Mouse (Mus musculus) CH12.LX (cell line): ENCODE data around the gene Sfxn3. TPM values are rescaled to one million over a fixed set of nuclear protein-coding genes. Genes with fewer than 3 reads are reported as not detected.
"Not testable (repeated sequence)": the region's sequence is repeated elsewhere in the genome, so short reads cannot be mapped to it uniquely, and the experiment has no call there.

Experiments used
- DNase-seq: peaks from one replicate; pipeline ENCODE4 v3.0.0-alpha.2; 2013; ENCODE audit errors: extremely low read depth
- H3K27ac ChIP-seq: 2 replicates; pipeline ENCODE4 v1.5.1; 2012; ENCODE audit warnings: low read depth, mild to moderate bottlenecking, control low read depth, moderate library complexity; ENCODE audit not compliant: insufficient read depth
- H3K27me3 ChIP-seq: replicated peaks from 2 replicates; pipeline ENCODE3; 2012; ENCODE audit warnings: inconsistent platforms
- H3K36me3 ChIP-seq, 2 experiments: replicated peaks in 1 of 2; 2 replicates each; pipeline versions ENCODE3 to v1.6.1; 2012; ENCODE audit warnings: inconsistent platforms in 1 of 2, low read length in 1 of 2, mild to moderate bottlenecking in 1 of 2, mixed read lengths in 1 of 2, moderate library complexity in 1 of 2; ENCODE audit not compliant: control insufficient read depth in 1 of 2, insufficient read depth in 1 of 2
- H3K4me1 ChIP-seq, 2 experiments: 2 replicates each; pipeline ENCODE4 v1.6.1; 2012; ENCODE audit warnings: inconsistent platforms in 1 of 2, moderate library complexity in 1 of 2; ENCODE audit not compliant: insufficient read depth in 2 of 2, control insufficient read depth in 1 of 2
- H3K4me2 ChIP-seq: 2 replicates; pipeline ENCODE4 v1.6.1; 2012; ENCODE audit warnings: low read depth, mild to moderate bottlenecking, control low read depth; ENCODE audit not compliant: poor library complexity, insufficient read depth, severe bottlenecking
- H3K4me3 ChIP-seq, 3 experiments: fragments of 150-350 bp in 1 of 3; sonication (generic) in 1 of 3; replicated peaks in 1 of 3; 2 replicates each; pipeline versions ENCODE3 to v1.5.1; 2011 to 2012; ENCODE audit warnings: low read depth in 2 of 3, low read length in 2 of 3, mild to moderate bottlenecking in 2 of 3, moderate library complexity in 2 of 3, control low read depth in 1 of 3, improper control_type of control experiment in 1 of 3, inconsistent platforms in 1 of 3, mixed read lengths in 1 of 3; ENCODE audit not compliant: poor library complexity in 1 of 3
- H3K79me2 ChIP-seq: replicated peaks from 2 replicates; pipeline ENCODE4 v1.6.1; 2012; ENCODE audit warnings: mild to moderate bottlenecking, moderate library complexity; ENCODE audit not compliant: control insufficient read depth, poor library complexity, insufficient read depth, severe bottlenecking; ENCODE audit errors: extremely low read depth
- H3K9ac ChIP-seq: 2 replicates; pipeline ENCODE4 v1.6.1; 2012; ENCODE audit warnings: low read depth, mild to moderate bottlenecking, control low read depth, moderate library complexity; ENCODE audit not compliant: insufficient read depth
- H3K9me3 ChIP-seq: replicated peaks from 2 replicates; pipeline ENCODE3; 2012; ENCODE audit warnings: low read length, inconsistent platforms, mixed read lengths
- BHLHE40 ChIP-seq: IDR thresholded peaks from 2 replicates; pipeline ENCODE4 v1.6.1; 2011; ENCODE audit warnings: mild to moderate bottlenecking, low read depth, low read length, improper control_type of control experiment
- CHD1 ChIP-seq: IDR thresholded peaks from 2 replicates; pipeline ENCODE4 v1.6.1; 2012; ENCODE audit warnings: low read depth, low read length, improper control_type of control experiment, inconsistent platforms
- CTCF ChIP-seq, 2 experiments: IDR thresholded peaks in 1 of 2; conservative IDR thresholded peaks in 1 of 2; 2 replicates each; pipeline ENCODE4 v1.5.1; 2011 to 2012; ENCODE audit warnings: low read depth in 2 of 2, low read length in 2 of 2, improper control_type of control experiment in 1 of 2, inconsistent platforms in 1 of 2, mild to moderate bottlenecking in 1 of 2, moderate library complexity in 1 of 2
- E2F4 ChIP-seq: IDR thresholded peaks from 2 replicates; pipeline ENCODE4 v1.6.1; 2011; ENCODE audit warnings: low read depth, low read length, improper control_type of control experiment; ENCODE audit not compliant: insufficient replicate concordance
- ELF1 ChIP-seq: IDR thresholded peaks from 2 replicates; pipeline ENCODE4 v1.6.1; 2014; ENCODE audit warnings: low read depth, mild to moderate bottlenecking, inconsistent platforms, low read length, improper control_type of control experiment
- EP300 ChIP-seq: IDR thresholded peaks from 2 replicates; pipeline ENCODE4 v1.6.1; 2011; ENCODE audit warnings: low read length, improper control_type of control experiment
- ETS1 ChIP-seq: conservative IDR thresholded peaks from 2 replicates; pipeline ENCODE4 v1.6.1; 2012; ENCODE audit warnings: low read depth, mild to moderate bottlenecking, inconsistent platforms, low read length, improper control_type of control experiment, moderate library complexity
- HCFC1 ChIP-seq: IDR thresholded peaks from 2 replicates; pipeline ENCODE4 v1.6.1; 2012; ENCODE audit warnings: low read depth, mild to moderate bottlenecking, inconsistent platforms, low read length, improper control_type of control experiment
- KAT2A ChIP-seq: IDR thresholded peaks from 2 replicates; pipeline ENCODE4 v1.6.1; 2012; ENCODE audit warnings: low read length, improper control_type of control experiment, inconsistent platforms; ENCODE audit not compliant: insufficient replicate concordance
- MAFK ChIP-seq: IDR thresholded peaks from 2 replicates; pipeline ENCODE4 v1.6.1; 2011; ENCODE audit warnings: low read length, improper control_type of control experiment; ENCODE audit not compliant: insufficient replicate concordance
- MXI1 ChIP-seq: IDR thresholded peaks from 2 replicates; pipeline ENCODE4 v1.6.1; 2011; ENCODE audit warnings: mild to moderate bottlenecking, low read depth, low read length, improper control_type of control experiment
- MYC ChIP-seq: IDR thresholded peaks from 2 replicates; pipeline ENCODE4 v1.6.1; 2011; ENCODE audit warnings: low read depth, mild to moderate bottlenecking, improper control_type of control experiment, low read length
- NRF1 ChIP-seq: IDR thresholded peaks from 2 replicates; pipeline ENCODE4 v1.6.1; 2014; ENCODE audit warnings: low read depth, mild to moderate bottlenecking, inconsistent platforms, low read length, improper control_type of control experiment, moderate library complexity
- PAX5 ChIP-seq: IDR thresholded peaks from 2 replicates; pipeline ENCODE4 v1.6.1; 2012; ENCODE audit warnings: low read length, inconsistent platforms, mixed read lengths
- POLR2A ChIP-seq: IDR thresholded peaks from 2 replicates; pipeline ENCODE4 v1.6.1; 2011; ENCODE audit warnings: low read depth, mild to moderate bottlenecking, improper control_type of control experiment, low read length
- POLR2AphosphoS2 ChIP-seq: IDR thresholded peaks from 2 replicates; pipeline ENCODE4 v1.6.1; 2011; ENCODE audit warnings: low read depth, low read length, improper control_type of control experiment
- RAD21 ChIP-seq: IDR thresholded peaks from 2 replicates; pipeline ENCODE4 v1.6.1; 2011; ENCODE audit warnings: low read depth, mild to moderate bottlenecking, low read length, improper control_type of control experiment, moderate library complexity
- RCOR1 ChIP-seq: conservative IDR thresholded peaks from 2 replicates; pipeline ENCODE4 v1.6.1; 2012; ENCODE audit warnings: low read depth, mild to moderate bottlenecking, inconsistent platforms, low read length, improper control_type of control experiment
- SIN3A ChIP-seq: IDR thresholded peaks from 2 replicates; pipeline ENCODE4 v1.6.1; 2012; ENCODE audit warnings: low read length, improper control_type of control experiment, inconsistent platforms
- SMC3 ChIP-seq: IDR thresholded peaks from 2 replicates; pipeline ENCODE4 v1.6.1; 2011; ENCODE audit warnings: low read depth, low read length, improper control_type of control experiment
- TCF12 ChIP-seq: IDR thresholded peaks from 2 replicates; pipeline ENCODE4 v1.6.1; 2014; ENCODE audit warnings: low read depth, mild to moderate bottlenecking, inconsistent platforms, low read length, improper control_type of control experiment
- UBTF ChIP-seq: IDR thresholded peaks from 2 replicates; pipeline ENCODE4 v1.6.1; 2012; ENCODE audit warnings: low read depth, mild to moderate bottlenecking, inconsistent platforms, low read length, improper control_type of control experiment, moderate library complexity
- USF1 ChIP-seq: IDR thresholded peaks from 2 replicates; pipeline ENCODE4 v1.6.1; 2014; ENCODE audit warnings: low read depth, mild to moderate bottlenecking, inconsistent platforms, low read length, improper control_type of control experiment
- ZC3H11A ChIP-seq: IDR thresholded peaks from 2 replicates; pipeline ENCODE4 v1.6.1; 2012; ENCODE audit warnings: low read depth, mild to moderate bottlenecking, inconsistent platforms, low read length, improper control_type of control experiment
- ZKSCAN1 ChIP-seq: IDR thresholded peaks from 2 replicates; pipeline ENCODE4 v1.6.1; 2012; ENCODE audit warnings: low read depth, inconsistent platforms, low read length, improper control_type of control experiment, borderline replicate concordance
- ZMIZ1 ChIP-seq: IDR thresholded peaks from 2 replicates; pipeline ENCODE4 v1.6.1; 2012; ENCODE audit warnings: low read depth, mild to moderate bottlenecking, inconsistent platforms, low read length, improper control_type of control experiment
- dilution Hi-C: fragments of 300-500 bp; cut with MboI; formaldehyde crosslinking; loops from 2 replicates; pipeline ENCODE4 v1.14.3; 2020; ENCODE audit warnings: low sequenced_read_pairs; ENCODE audit not compliant: extremely low pct_unique_long_range_greater_than_20kb, extremely low pct_ligation_motif_present
- in situ Hi-C: fragments of 300-500 bp; cut with MboI; formaldehyde crosslinking; loops from 3 replicates; pipeline ENCODE4 v1.14.3; 2019; ENCODE audit warnings: low sequenced_read_pairs, low pct_ligation_motif_present, low pct_unique_long_range_greater_than_20kb, mixed read lengths
- polyA plus RNA-seq: library from polyadenylated mRNA; unstranded; fragments of >175 nt; gene quantifications from 2 replicates; pipeline ENCODE4 v1.2.1, GENCODE M21; 2012; ENCODE audit warnings: low read depth; ENCODE audit not compliant: insufficient read length
- total RNA-seq, 2 experiments: library from RNA; depleted of rRNA; stranded (reverse); fragments of 300-350 nt in 1 of 2; fragments of >200 nt in 1 of 2; gene quantifications; 2 replicates each; pipeline ENCODE4 v1.2.3; 2012 to 2014

The Sfxn3 gene
- total and polyA plus RNA-seq, 3 experiments = 1.4 to 4.2 (median 3.6) TPM

GRCm38 (mm10) chr19:45032570-45033332 lies 14.6 kb upstream of the Sfxn3 start:
- H3K4me3 ChIP-seq = no peak overlapping the region
- H3K79me2 ChIP-seq = no peaks in the 10 kb centered on the region
- H3K4me1 ChIP-seq = peaks cover 11 to 17% of the 10 kb centered on the region in 2 experiments
- H3K9ac ChIP-seq = no peak overlapping the region
- H3K36me3 ChIP-seq = no peaks in the 10 kb centered on the region
- H3K27me3 ChIP-seq = peaks cover 35% of the 10 kb centered on the region
- H3K27ac ChIP-seq = no peak overlapping the region
- TF ChIP-seq POLR2AphosphoS2 (no peak), USF1 (no peak), BHLHE40 (no peak), ETS1 (no peak), SMC3 (peak; percentile 10; the same call in 1 of the 2 replicates), UBTF (no peak), ZKSCAN1 (no peak), ZMIZ1 (no peak), KAT2A (no peak), ZC3H11A (no peak), E2F4 (no peak), CTCF (conservative IDR thresholded peaks at IDR 0.05 in 1 of 2, IDR thresholded peaks at IDR 0.05 in 1 of 2; ENCODE audit: low read depth in 2 of 2, low read length in 2 of 2) (peak; percentile 47 to 58; a peak in 3 of 4 replicates), SIN3A (no peak)
- dilution Hi-C loops = no loop called here
- H3K4me2 ChIP-seq = no peak overlapping the region
- H3K9me3 ChIP-seq = no peaks in the 10 kb centered on the region
- DNase-seq = no peak
- in situ Hi-C loops = loop anchor here (25.0 kb wide), 1 partner anchor 445 kb away; no protein-coding TSS in a partner anchor

GRCm38 (mm10) chr19:45036867-45037266 lies 10.4 kb upstream of the Sfxn3 start:
- H3K4me2 ChIP-seq = no peak overlapping the region
- no peak for DNase-seq
- no peaks in the 10 kb centered on the region for H3K9me3 ChIP-seq
- no peak overlapping the region for H3K27ac ChIP-seq
- peaks cover 42% of the 10 kb centered on the region for H3K27me3 ChIP-seq
- H3K79me2 ChIP-seq = no peaks in the 10 kb centered on the region
- no peak overlapping the region for H3K9ac ChIP-seq
- in situ Hi-C loops = loop anchor here (25.0 kb wide), 1 partner anchor 450 kb away; no protein-coding TSS in a partner anchor
- H3K4me1 ChIP-seq = peaks cover 4 to 6% of the 10 kb centered on the region in 2 experiments; a peak in 2 of 4 replicates
- no peak for TF ChIP-seq PAX5
- TF ChIP-seq NRF1 = no peak
- no peak for TF ChIP-seq HCFC1
- no peak for TF ChIP-seq MXI1
- TF ChIP-seq MYC = no peak
- TF ChIP-seq CTCF (conservative IDR thresholded peaks at IDR 0.05 in 1 of 2, IDR thresholded peaks at IDR 0.05 in 1 of 2; ENCODE audit: low read depth in 2 of 2, low read length in 2 of 2) = peak in 1 of 2 experiments; percentile 72; a peak in 2 of 4 replicates
- TF ChIP-seq MAFK = no peak
- no peak for TF ChIP-seq CHD1
- TF ChIP-seq E2F4 = no peak
- TF ChIP-seq BHLHE40 = no peak
- peak; percentile 45 for TF ChIP-seq SMC3
- TF ChIP-seq UBTF = no peak
- no peak for TF ChIP-seq TCF12
- no peak for TF ChIP-seq ZMIZ1
- peak; percentile 45 for TF ChIP-seq RAD21
- TF ChIP-seq RCOR1 = no peak
- TF ChIP-seq POLR2A = no peak
- no peak for TF ChIP-seq EP300
- no peak for TF ChIP-seq ELF1
- H3K4me3 ChIP-seq = no peak overlapping the region
- no peaks in the 10 kb centered on the region for H3K36me3 ChIP-seq
- dilution Hi-C loops = no loop called here

GRCm38 (mm10) chr19:45038198-45038597 lies 9.1 kb upstream of the Sfxn3 start:
- H3K79me2 ChIP-seq, dilution Hi-C loops, H3K27ac ChIP-seq, H3K36me3 ChIP-seq, H3K9ac ChIP-seq, H3K4me3 ChIP-seq, H3K4me1 ChIP-seq, H3K4me2 ChIP-seq, H3K9me3 ChIP-seq, DNase-seq: not testable (repeated sequence)
- H3K27me3 ChIP-seq = peaks cover 55% of the 10 kb centered on the region
- in situ Hi-C loops = loop anchor here (25.0 kb wide), 1 partner anchor 451 kb away; no protein-coding TSS in a partner anchor
